Mouse (Mus musculus): ENCODE data around the gene Zfp938.
A peak's percentile ranks its signal among the peaks of the same experiment; 100 is the strongest.

Gene Zfp938

DNA sequence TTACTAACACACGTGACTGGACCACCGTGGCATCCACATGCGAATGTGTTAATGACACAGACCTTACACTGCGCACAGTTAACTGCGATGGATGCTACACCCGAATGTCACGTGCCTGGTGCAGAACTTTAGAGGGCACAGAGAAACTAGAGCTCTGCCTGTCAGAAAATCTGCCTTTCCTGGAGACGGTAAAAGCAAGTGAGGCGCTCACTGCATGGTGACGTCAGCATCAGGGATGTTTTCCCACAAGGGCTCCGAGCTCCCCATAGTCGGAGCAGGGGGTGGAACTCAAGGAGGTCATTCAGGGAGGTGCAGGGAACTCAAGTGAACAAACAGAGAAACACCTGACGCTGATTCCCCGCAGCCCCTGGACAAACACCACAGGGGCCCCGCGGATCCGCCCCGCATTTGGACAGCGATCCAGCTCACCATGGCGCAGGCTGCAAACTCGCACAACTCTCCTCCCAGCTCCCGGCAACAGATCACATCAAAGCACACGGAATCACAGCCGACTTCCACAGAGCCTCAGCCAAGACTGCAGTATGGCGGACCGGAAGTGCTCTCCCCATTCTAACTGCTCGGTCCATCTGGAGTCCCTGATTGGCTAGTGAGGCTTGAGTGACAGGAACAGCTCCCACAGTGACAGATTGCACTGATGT lies at the start of gene Zfp938:
Gene Zfp938, minus strand, starts transcription at position 539 of the 659 bp plus-strand sequence.
- peak; percentile 93 for DNase-seq (ENCODE audit: low spot score)

GRCm38 (mm10) chr10:82257331-82257730 lies 16.3 kb upstream of the Zfp938 start:
- DNase-seq (ENCODE audit: low spot score): no peak

- no peak for DNase-seq (ENCODE audit: low spot score)
Measured at GRCm38 (mm10) chr10:82245021-82245420, 3.9 kb upstream of the Zfp938 start.

GRCm38 (mm10) chr10:82241401-82241788 lies 315 bp upstream of the Zfp938 start:
- no peak for DNase-seq (ENCODE audit: low spot score)

DNA sequence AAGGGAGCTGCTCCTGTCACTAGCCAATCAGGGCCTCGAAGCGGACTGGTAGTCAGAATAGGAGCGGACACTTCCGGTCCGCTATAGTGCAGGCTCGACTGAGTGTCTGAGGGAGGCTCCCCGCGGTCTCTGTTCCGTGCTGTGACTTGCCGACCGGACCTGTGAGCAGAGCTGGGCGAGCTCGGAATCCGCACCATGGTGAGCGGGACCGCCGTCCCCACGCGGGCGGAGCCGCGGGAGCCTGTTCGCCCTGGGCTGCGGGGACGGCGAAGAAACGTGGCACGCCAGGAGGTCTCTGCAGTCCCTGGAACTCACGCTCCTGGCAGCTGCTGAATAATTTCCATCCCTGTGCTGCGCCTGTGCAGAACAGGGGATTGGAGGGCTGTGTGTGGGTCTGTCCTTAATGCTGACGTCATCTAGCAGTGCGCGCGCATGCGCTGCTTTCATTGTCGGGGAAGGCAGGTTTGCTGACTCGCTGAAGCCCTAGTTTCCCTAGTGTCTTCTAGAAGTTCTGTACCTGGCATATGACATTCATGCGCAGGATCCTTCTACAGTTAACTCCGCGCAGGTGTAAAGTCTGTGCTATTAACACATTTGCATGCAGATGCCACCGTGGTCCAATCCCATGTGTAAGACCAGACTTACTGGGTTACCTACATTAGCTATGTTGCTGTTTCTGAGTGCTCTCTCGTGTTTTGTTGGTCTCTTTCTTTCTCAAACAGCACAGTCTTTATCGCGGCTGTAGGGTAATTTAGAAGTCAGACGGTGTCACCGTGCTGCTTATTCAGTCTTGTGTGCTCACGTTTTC lies 62.6 kb downstream of the Zfp938 start:
- DNase-seq (ENCODE audit: low spot score): peak; percentile 95

All from embryo, embryonic 10 days (tissue).